Comparison of ENCODE assay signal across 14 mouse cellular contexts in genomic region chr7:49636491-49637115, GRCm38 (mm10). TPM values are rescaled to one million over a fixed set of nuclear protein-coding genes. Genes with fewer than 3 reads are reported as not detected.
DNase-seq lines count a peak whose midpoint lies in the region; ATAC-seq and TF ChIP-seq lines count a peak whose summit lies in the region.
"Had no signal": no experiment of that assay in that cellular context is flagged by ENCODE, and none has a peak within 500 bp of the region (broad histone marks: within the 10 kb centered on the region; RNA-seq: fewer than 3 reads in every experiment).

Gene Dbx1, minus strand, starts transcription at chr7:49636849.

- H3K36me3 ChIP-seq in intestine, embryonic 14.5 days (ENCODE audit: control insufficient read depth, insufficient read depth, low read length) = no peaks in the 10 kb centered on the region
- no peaks in the 10 kb centered on the region for H3K36me3 ChIP-seq in intestine, postnatal 0 days (ENCODE audit: control insufficient read depth, insufficient read depth)
- no peaks in the 10 kb centered on the region for H3K36me3 ChIP-seq in embryonic facial prominence, embryonic 15.5 days
- H3K36me3 ChIP-seq in limb, embryonic 15.5 days = no peaks in the 10 kb centered on the region
- H3K36me3 ChIP-seq in heart, adult 2 months (ENCODE audit: control insufficient read depth, insufficient read depth, low read length) = no peaks in the 10 kb centered on the region

- peaks cover 97% of the 10 kb centered on the region for H3K27me3 ChIP-seq in intestine, embryonic 14.5 days (replicated peaks; ENCODE audit: control insufficient read depth, insufficient read depth, low read length)
- peaks cover 89% of the 10 kb centered on the region for H3K27me3 ChIP-seq in intestine, postnatal 0 days (replicated peaks; ENCODE audit: control insufficient read depth, insufficient read depth, low read length)
- H3K27me3 ChIP-seq in embryonic facial prominence, embryonic 15.5 days = peaks cover 90% of the 10 kb centered on the region
- peaks cover 94% of the 10 kb centered on the region for H3K27me3 ChIP-seq in limb, embryonic 15.5 days
- peaks cover 35% of the 10 kb centered on the region for H3K27me3 ChIP-seq in heart, adult 2 months (ENCODE audit: control insufficient read depth, insufficient read depth, low read length)

- no peaks in the 10 kb centered on the region for H3K9me3 ChIP-seq in intestine, embryonic 14.5 days (ENCODE audit: control insufficient read depth, low read length)
- no peaks in the 10 kb centered on the region for H3K9me3 ChIP-seq in intestine, postnatal 0 days (ENCODE audit: control insufficient read depth)
- H3K9me3 ChIP-seq in embryonic facial prominence, embryonic 15.5 days (replicated peaks) = no peaks in the 10 kb centered on the region
- no peaks in the 10 kb centered on the region for H3K9me3 ChIP-seq in limb, embryonic 15.5 days

- TF ChIP-seq EP300 in heart, adult 2 months (IDR thresholded peaks at IDR 0.05; ENCODE audit: insufficient read depth, low read depth, low read length) = no peak

- H3K4me3 ChIP-seq in intestine, embryonic 14.5 days (ENCODE audit: low read depth, low read length) = no peak within 1 kb of the TSS
- no peak within 1 kb of the TSS for H3K4me3 ChIP-seq in intestine, postnatal 0 days (ENCODE audit: low read depth, low read length)
- H3K4me3 ChIP-seq in embryonic facial prominence, embryonic 15.5 days (replicated peaks) = peak within 1 kb of the TSS; percentile 8; the same call in 1 of the 2 replicates
- peak within 1 kb of the TSS; percentile 9; the same call in 1 of the 2 replicates for H3K4me3 ChIP-seq in limb, embryonic 15.5 days
- H3K4me3 ChIP-seq in heart, adult 2 months = no peak within 1 kb of the TSS

- H3K4me1 ChIP-seq in intestine, embryonic 14.5 days (replicated peaks; ENCODE audit: control insufficient read depth, insufficient read depth, low read length) = peaks cover 10% of the 10 kb centered on the region; the same call in 1 of the 2 replicates
- H3K4me1 ChIP-seq in intestine, postnatal 0 days (replicated peaks; ENCODE audit: control insufficient read depth, insufficient read depth, low read length) = no peaks in the 10 kb centered on the region
- H3K4me1 ChIP-seq in embryonic facial prominence, embryonic 15.5 days = peaks cover 47% of the 10 kb centered on the region
- peaks cover 49% of the 10 kb centered on the region for H3K4me1 ChIP-seq in limb, embryonic 15.5 days
- H3K4me1 ChIP-seq in heart, adult 2 months (ENCODE audit: control insufficient read depth, insufficient read depth, low read length) = no peaks in the 10 kb centered on the region

- WGBS in intestine, embryonic 14.5 days = 1% methylated on average over 32 of the region's 33 CpGs
- WGBS in intestine, postnatal 0 days = 2% methylated on average over 27 of the region's 33 CpGs
- under 1% methylated on average over 33 of the region's 33 CpGs for WGBS in embryonic facial prominence, embryonic 15.5 days
- WGBS in limb, embryonic 15.5 days = 2% methylated on average over 33 of the region's 33 CpGs
- WGBS in heart, adult 2 months = 4% methylated on average over 33 of the region's 33 CpGs

- intact Hi-C loops in heart, adult 2 months (cut with DNase I) = no loop called here

- no peaks in the 10 kb centered on the region for H3K79me2 ChIP-seq in heart, adult 2 months (replicated peaks; ENCODE audit: control insufficient read depth, insufficient read depth, low read length)

- H3K9ac ChIP-seq in intestine, embryonic 14.5 days (ENCODE audit: low read length) = no peak within 1 kb of the TSS
- no peak within 1 kb of the TSS for H3K9ac ChIP-seq in intestine, postnatal 0 days (ENCODE audit: low read depth, low read length)
- no peak within 1 kb of the TSS for H3K9ac ChIP-seq in embryonic facial prominence, embryonic 15.5 days
- H3K9ac ChIP-seq in limb, embryonic 15.5 days = no peak within 1 kb of the TSS
- H3K9ac ChIP-seq in heart, adult 2 months (ENCODE audit: low read depth, low read length) = no peak within 1 kb of the TSS
- H3K9ac ChIP-seq: liver, postnatal 0 days had no signal

- no peak for TF ChIP-seq CTCF in intestine, postnatal 0 days (IDR thresholded peaks at IDR 0.05; ENCODE audit: low read depth)
- no peak for TF ChIP-seq CTCF in heart, adult 2 months (IDR thresholded peaks at IDR 0.05)

- peak; percentile 68 for DNase-seq in intestine, embryonic 14.5 days (ENCODE audit: low spot score)
- DNase-seq in retina, postnatal 1 day = peak; percentile 61
- no peak for DNase-seq in heart, adult 2 months
- no peak for DNase-seq in ovary, postnatal 14 days (ENCODE audit: low spot score)
- DNase-seq in heart, adult 18-20 months = no peak
- DNase-seq: gastrocnemius, postnatal 36 days; kidney, postnatal 10 days; liver, postnatal 0 days had no signal

- H3K4me2 ChIP-seq in intestine, embryonic 14.5 days (ENCODE audit: low read length) = no peak within 1 kb of the TSS
- H3K4me2 ChIP-seq in intestine, postnatal 0 days (replicated peaks; ENCODE audit: low read depth) = no peak within 1 kb of the TSS
- no peak within 1 kb of the TSS for H3K4me2 ChIP-seq in embryonic facial prominence, embryonic 15.5 days (replicated peaks)
- H3K4me2 ChIP-seq in limb, embryonic 15.5 days = no peak within 1 kb of the TSS

- no peak for ATAC-seq in intestine, embryonic 14.5 days (replicated peaks; ENCODE audit: low FRiP score, low TSS enrichment, low read depth)
- ATAC-seq in intestine, postnatal 0 days = no peak
- no peak for ATAC-seq in embryonic facial prominence, embryonic 15.5 days (ENCODE audit: insufficient number of reproducible peaks, low FRiP score, low TSS enrichment, low read depth)
- ATAC-seq in limb, embryonic 15.5 days (ENCODE audit: insufficient number of reproducible peaks, low FRiP score, low TSS enrichment, low read depth) = no peak
- ATAC-seq: liver, postnatal 0 days had no signal

- TF ChIP-seq POLR2A in heart, adult 2 months (IDR thresholded peaks at IDR 0.05; ENCODE audit: insufficient read depth, low read depth, low read length) = no peak

- no peak within 1 kb of the TSS for H3K27ac ChIP-seq in intestine, embryonic 14.5 days (ENCODE audit: low read depth)
- no peak within 1 kb of the TSS for H3K27ac ChIP-seq in intestine, postnatal 0 days (ENCODE audit: low read depth, low read length)
- H3K27ac ChIP-seq in embryonic facial prominence, embryonic 15.5 days (replicated peaks) = no peak within 1 kb of the TSS
- H3K27ac ChIP-seq in limb, embryonic 15.5 days = no peak within 1 kb of the TSS
- no peak within 1 kb of the TSS for H3K27ac ChIP-seq in heart, adult 2 months

RNA-seq across cellular contexts. Expression of gene Dbx1, which starts in this region (rescaled TPM):
- polyA plus RNA-seq in intestine, embryonic 14.5 days (2014; fragmentation: Nextera tagmentation; extraction: Ambion mirVana) = not detected in 2 replicates
- polyA plus RNA-seq in intestine, postnatal 0 days (2015; fragmentation: Nextera tagmentation; extraction: Ambion mirVana) = not detected in 2 replicates
- polyA plus RNA-seq in embryonic facial prominence, embryonic 15.5 days (2015; fragmentation: Nextera tagmentation; extraction: Ambion mirVana) = 1.7 and 3.7 TPM in 2 replicates
- 2.0 and 3.5 TPM in 2 replicates for polyA plus RNA-seq in limb, embryonic 15.5 days (2015; fragmentation: Nextera tagmentation; extraction: Ambion mirVana)
- total RNA-seq in heart, adult 2 months (2021) = not detected
- polyA plus RNA-seq in heart, adult 2 months (2012; rRNA removed) = not detected in 2 replicates
- total RNA-seq in heart, adult 18-20 months (2021) = not detected
- total RNA-seq: gastrocnemius, postnatal 36 days; heart, postnatal 25 days; left cerebral cortex, adult 18-20 months had no signal
- polyA plus RNA-seq: liver, postnatal 0 days; stomach, embryonic 14.5 days had no signal

Comparison
In these comparisons a context has a peak if more than half of its experiments do, and no peak if none do; other contexts are left out.
1. Peak in DNase-seq in intestine, embryonic 14.5 days; RNA of the gene not detected or under 1 TPM.
2. H3K4me3 ChIP-seq: peak in embryonic facial prominence, embryonic 15.5 days (single experiment) and limb, embryonic 15.5 days (single experiment); none in intestine, embryonic 14.5 days (single experiment), intestine, postnatal 0 days (single experiment) and heart, adult 2 months (single experiment).